Mouse (Mus musculus) forebrain, embryonic 11.5 days (tissue): ENCODE measurements around the gene Hist1h2ad. TPM values are rescaled to one million over a fixed set of nuclear protein-coding genes. Genes with fewer than 3 reads are reported as not detected.

Experiments used
- ATAC-seq: fragments of 200-750 bp; cut with Nextera tagmentation; replicated peaks from 2 replicates; pipeline ENCODE4 v1.8.0; 2017; ENCODE audit warnings: moderate TSS enrichment; ENCODE audit not compliant: low FRiP score
- DNase-seq: peaks from one replicate; pipeline ENCODE4 v3.0.0-alpha.2; 2017; ENCODE audit warnings: low spot score
- H3K27ac ChIP-seq: fragments of 300-500 bp; sonication (generic); 2 replicates; pipeline ENCODE4 v1.5.1; 2014; ENCODE audit warnings: low read depth, low read length
- H3K27me3 ChIP-seq: fragments of 300-500 bp; sonication (generic); 2 replicates; pipeline ENCODE4 v1.6.1; 2014; ENCODE audit warnings: mild to moderate bottlenecking, low read length, mixed read lengths; ENCODE audit not compliant: control insufficient read depth, insufficient read depth
- H3K36me3 ChIP-seq: fragments of 300-500 bp; sonication (generic); 2 replicates; pipeline ENCODE4 v1.6.1; 2014; ENCODE audit warnings: mild to moderate bottlenecking, low read length, moderate library complexity, mixed read lengths; ENCODE audit not compliant: control insufficient read depth, insufficient read depth
- H3K4me1 ChIP-seq: fragments of 300-500 bp; sonication (generic); replicated peaks from 2 replicates; pipeline ENCODE4 v1.6.1; 2014; ENCODE audit warnings: low read length, mixed read lengths; ENCODE audit not compliant: control insufficient read depth, insufficient read depth
- H3K4me2 ChIP-seq: fragments of 300-500 bp; sonication (generic); 2 replicates; pipeline ENCODE4 v1.6.1; 2014; ENCODE audit warnings: low read depth, mild to moderate bottlenecking, low read length, moderate library complexity, mixed read lengths; ENCODE audit not compliant: severe bottlenecking
- H3K4me3 ChIP-seq: fragments of 300-500 bp; sonication (generic); 2 replicates; pipeline ENCODE4 v1.5.1; 2014; ENCODE audit warnings: low read depth, low read length
- H3K9ac ChIP-seq: fragments of 300-500 bp; sonication (generic); 2 replicates; pipeline ENCODE4 v1.6.1; 2014; ENCODE audit warnings: low read length
- H3K9me3 ChIP-seq: fragments of 300-500 bp; sonication (generic); 2 replicates; pipeline ENCODE4 v1.6.1; 2016; ENCODE audit warnings: low read length, mixed read lengths; ENCODE audit not compliant: control insufficient read depth
- WGBS: fragments of 180-500 bp; shearing (Covaris S2); extraction: QIAGEN DNeasy Blood & Tissue Kit; methylation state at CpG from one replicate; pipeline ENCODE4 v1.1.7; 2014; 5-methylcytosine and 5-hydroxymethylcytosine counted together
- polyA plus RNA-seq: library from polyadenylated mRNA; unstranded; fragments of >200 nt; fragmentation: Nextera tagmentation; extraction: Ambion mirVana; gene quantifications from 2 replicates; pipeline ENCODE4 v1.2.1, GENCODE M21; 2014

Gene Hist1h2ad
- polyA plus RNA-seq, 1 experiment from 2014 or later: 3.0 TPM

GRCm38 (mm10) chr13:23576351-23576881, 2.2 kb downstream of the Hist1h2ad start:
- Histone ChIP-seq H3K9ac (peak overlapping the region; percentile 80), H3K4me1 (peaks cover 3% of the 10 kb centered on the region; the same call in 1 of the 2 replicates), H3K36me3 (no peaks in the 10 kb centered on the region), H3K4me2 (peak overlapping the region; percentile 65), H3K27me3 (no peaks in the 10 kb centered on the region), H3K27ac (peak overlapping the region; percentile 95), H3K9me3 (no peaks in the 10 kb centered on the region), H3K4me3 (peak overlapping the region; percentile 45)
- DNase-seq (peak; percentile 63), ATAC-seq (no peak)
- 2% methylated on average over 7 of the region's 7 CpGs for WGBS

- H3K27ac ChIP-seq: peak overlapping the region; percentile 95
- H3K9ac ChIP-seq: peak overlapping the region; percentile 80
- DNase-seq (no peak), ATAC-seq (no peak)
- H3K4me1 ChIP-seq: peaks cover 3% of the 10 kb centered on the region; the same call in 1 of the 2 replicates
- H3K9me3 ChIP-seq: no peaks in the 10 kb centered on the region
- peak overlapping the region; percentile 65 for H3K4me2 ChIP-seq
- H3K4me3 ChIP-seq: peak overlapping the region; percentile 45
- H3K27me3 ChIP-seq: no peaks in the 10 kb centered on the region
- 48% methylated on average over 6 of the region's 6 CpGs for WGBS
- no peaks in the 10 kb centered on the region for H3K36me3 ChIP-seq
Measured at GRCm38 (mm10) chr13:23576906-23577639, 2.9 kb downstream of the Hist1h2ad start.

- WGBS: 90% methylated on average over 1 of the region's 1 CpGs
- H3K9me3 ChIP-seq: no peaks in the 10 kb centered on the region
- H3K4me3 ChIP-seq: no peak overlapping the region
- DNase-seq (no peak), ATAC-seq (no peak)
- H3K27me3 ChIP-seq: no peaks in the 10 kb centered on the region
- H3K4me1 ChIP-seq: peaks cover 3% of the 10 kb centered on the region; the same call in 1 of the 2 replicates
- peak overlapping the region; percentile 50; the same call in 1 of the 2 replicates for H3K27ac ChIP-seq
- no peaks in the 10 kb centered on the region for H3K36me3 ChIP-seq
- no peak overlapping the region for H3K4me2 ChIP-seq
- H3K9ac ChIP-seq: no peak overlapping the region
Measured at GRCm38 (mm10) chr13:23577835-23578234, 3.7 kb downstream of the Hist1h2ad start.

- H3K4me1 ChIP-seq: peaks cover 13% of the 10 kb centered on the region
- H3K9me3 ChIP-seq: no peaks in the 10 kb centered on the region
- H3K36me3 ChIP-seq: no peaks in the 10 kb centered on the region
- peak within 1 kb of the TSS; percentile 78 for H3K4me2 ChIP-seq
- H3K9ac ChIP-seq: peak within 1 kb of the TSS; percentile 66
- H3K27me3 ChIP-seq: no peaks in the 10 kb centered on the region
- DNase-seq (peak; percentile 95), ATAC-seq (peak; percentile 86)
- H3K4me3 ChIP-seq: peak within 1 kb of the TSS; percentile 47
- WGBS: under 1% methylated on average over 43 of the region's 43 CpGs
- peak within 1 kb of the TSS; percentile 99 for H3K27ac ChIP-seq
Measured at GRCm38 (mm10) chr13:23581408-23582218, 7.4 kb downstream of the Hist1h2ad start, which contains the start of gene Hist1h4d. TSS of gene Hist1h4d (plus strand) at chr13:23581598.

GRCm38 (mm10) chr13:23582219-23583056, 8.3 kb downstream of the Hist1h2ad start:
- no peaks in the 10 kb centered on the region for H3K9me3 ChIP-seq
- H3K27me3 ChIP-seq: no peaks in the 10 kb centered on the region
- H3K4me1 ChIP-seq: peaks cover 16% of the 10 kb centered on the region
- H3K4me3 ChIP-seq: peak overlapping the region; percentile 47
- peak overlapping the region; percentile 66 for H3K9ac ChIP-seq
- WGBS: 3% methylated on average over 6 of the region's 6 CpGs
- DNase-seq (peak; percentile 67), ATAC-seq (no peak)
- no peaks in the 10 kb centered on the region for H3K36me3 ChIP-seq
- H3K27ac ChIP-seq: peak overlapping the region; percentile 99
- peak overlapping the region; percentile 78 for H3K4me2 ChIP-seq

- no peaks in the 10 kb centered on the region for H3K9me3 ChIP-seq
- H3K9ac ChIP-seq: peak overlapping the region; percentile 66
- no peak for ATAC-seq
- H3K4me1 ChIP-seq: peaks cover 16% of the 10 kb centered on the region
- no peaks in the 10 kb centered on the region for H3K36me3 ChIP-seq
- H3K27ac ChIP-seq: peak overlapping the region; percentile 99
- peak; percentile 56 for DNase-seq
- no peak overlapping the region for H3K4me2 ChIP-seq
- no peak overlapping the region for H3K4me3 ChIP-seq
- no peaks in the 10 kb centered on the region for H3K27me3 ChIP-seq
Measured at GRCm38 (mm10) chr13:23583387-23584068, 9.3 kb downstream of the Hist1h2ad start.

GRCm38 (mm10) chr13:23584331-23584730, 10.2 kb downstream of the Hist1h2ad start:
- Histone ChIP-seq H3K27ac (peak overlapping the region; percentile 99), H3K9me3 (no peaks in the 10 kb centered on the region), H3K36me3 (no peaks in the 10 kb centered on the region), H3K4me1 (peaks cover 16% of the 10 kb centered on the region), H3K9ac (peak overlapping the region; percentile 87), H3K27me3 (no peaks in the 10 kb centered on the region), H3K4me2 (peak overlapping the region; percentile 84), H3K4me3 (peak overlapping the region; percentile 40; the same call in 1 of the 2 replicates)
- no peak for ATAC-seq
- no peak for DNase-seq
